In the genomic region with DNA sequence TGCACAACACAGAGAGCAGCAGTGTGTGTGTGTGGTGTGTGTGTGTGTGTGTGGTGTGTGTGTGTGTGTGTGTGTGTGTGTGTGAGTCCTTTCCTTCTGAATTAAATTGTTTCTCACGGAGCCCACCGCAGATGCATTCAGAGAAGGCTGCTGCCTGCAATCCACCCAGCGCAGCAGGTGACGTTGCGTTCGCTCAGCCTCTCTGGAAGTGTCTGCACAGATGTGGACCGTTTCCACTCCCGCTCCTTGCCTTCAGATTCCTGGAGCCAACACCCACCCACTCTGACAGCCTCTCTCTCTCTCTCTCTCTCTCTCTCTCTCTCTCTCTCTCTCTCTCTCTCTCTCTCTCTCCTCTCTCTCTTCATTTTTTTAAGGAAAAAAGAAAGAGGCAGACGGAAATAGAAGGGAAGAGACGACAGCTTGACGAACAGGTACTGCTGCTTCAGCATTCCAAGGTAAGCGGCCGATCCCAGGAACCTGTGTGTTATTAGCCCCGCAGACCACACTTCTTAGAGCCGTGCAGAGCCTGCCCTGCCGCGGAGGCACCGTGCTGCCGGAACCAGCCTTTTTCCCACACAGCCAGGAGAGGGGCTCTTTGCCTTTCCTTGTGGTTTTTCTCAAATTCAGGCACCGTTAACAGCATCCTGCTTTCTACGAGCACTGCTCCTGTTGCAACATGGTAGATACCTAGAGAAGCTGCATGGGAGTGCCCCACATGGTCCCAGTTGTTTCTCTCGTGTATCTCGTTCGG, we compare ENCODE assay signal across 8 mouse cellular contexts.
DNase-seq lines count a peak whose midpoint lies in the region; ATAC-seq and TF ChIP-seq lines count a peak whose summit lies in the region.

No protein-coding gene starts in this region.

- H3K4me2 ChIP-seq in heart, embryonic 12.5 days, result peak overlapping the region; percentile 63
- H3K4me2 ChIP-seq in forebrain, postnatal 0 days (ENCODE audit: low read depth), result peak overlapping the region; percentile 63
- peak overlapping the region; percentile 57 for H3K4me2 ChIP-seq in neural tube, embryonic 12.5 days (replicated peaks)

- no peaks in the 10 kb centered on the region for H3K9me3 ChIP-seq in heart, embryonic 12.5 days (replicated peaks)
- no peaks in the 10 kb centered on the region for H3K9me3 ChIP-seq in forebrain, postnatal 0 days (ENCODE audit: low read length)
- no peaks in the 10 kb centered on the region for H3K9me3 ChIP-seq in neural tube, embryonic 12.5 days

- no peak for TF ChIP-seq CTCF in brain, embryonic 14.5 days (IDR thresholded peaks at IDR 0.05; ENCODE audit: borderline replicate concordance, extremely low read depth, insufficient read depth, insufficient read length)
- no peak for TF ChIP-seq CTCF in forebrain, postnatal 0 days (IDR thresholded peaks at IDR 0.05; ENCODE audit: low read depth)

- WGBS in heart, embryonic 12.5 days, result 35% methylated on average over 22 of the region's 24 CpGs
- 9% methylated on average over 24 of the region's 24 CpGs for WGBS in forebrain, postnatal 0 days
- WGBS in neural tube, embryonic 12.5 days, result 27% methylated on average over 24 of the region's 24 CpGs

- no peak for ATAC-seq in heart, embryonic 12.5 days (ENCODE audit: insufficient number of reproducible peaks, low FRiP score)
- ATAC-seq in forebrain, postnatal 0 days, result peak; percentile 93
- peak; percentile 63 for ATAC-seq in neural tube, embryonic 12.5 days (ENCODE audit: low FRiP score, low read depth)

- peaks cover 75% of the 10 kb centered on the region for H3K4me1 ChIP-seq in heart, embryonic 12.5 days (replicated peaks)
- no peaks in the 10 kb centered on the region for H3K4me1 ChIP-seq in forebrain, postnatal 0 days (ENCODE audit: insufficient read depth)
- H3K4me1 ChIP-seq in neural tube, embryonic 12.5 days, result peaks cover 14% of the 10 kb centered on the region

- H3K27ac ChIP-seq in heart, embryonic 12.5 days (ENCODE audit: poor library complexity, severe bottlenecking), result peak overlapping the region; percentile 48
- peak overlapping the region; percentile 80 for H3K27ac ChIP-seq in forebrain, postnatal 0 days (ENCODE audit: low read depth, low read length)
- no peak overlapping the region; the same call in 1 of the 2 replicates for H3K27ac ChIP-seq in neural tube, embryonic 12.5 days

- peak overlapping the region; percentile 20 for H3K4me3 ChIP-seq in heart, embryonic 12.5 days
- peak overlapping the region; percentile 46 for H3K4me3 ChIP-seq in forebrain, postnatal 0 days (ENCODE audit: low read depth, low read length)
- H3K4me3 ChIP-seq in neural tube, embryonic 12.5 days, result peak overlapping the region; percentile 18

- no peaks in the 10 kb centered on the region for H3K27me3 ChIP-seq in heart, embryonic 12.5 days (replicated peaks)
- H3K27me3 ChIP-seq in forebrain, postnatal 0 days (ENCODE audit: insufficient read depth, low read length), result no peaks in the 10 kb centered on the region
- H3K27me3 ChIP-seq in neural tube, embryonic 12.5 days (replicated peaks), result no peaks in the 10 kb centered on the region

- no peak for DNase-seq in heart, adult 18-20 months
- DNase-seq in brain, embryonic 14.5 days (ENCODE audit: low read depth), result peak; percentile 79
- peak; percentile 78 for DNase-seq in forebrain, postnatal 0 days
- peak; percentile 64 to 72 for DNase-seq in left cerebral cortex, postnatal 10 days (ENCODE audit: extremely low spot score in 1 of 2, low spot score in 2 of 2)
- no peak for DNase-seq in urinary bladder, postnatal 4 days (ENCODE audit: low spot score in 2 of 2)
- no peak for DNase-seq in lung, adult 18-20 months

- peak overlapping the region; percentile 61 for H3K9ac ChIP-seq in heart, embryonic 12.5 days
- H3K9ac ChIP-seq in forebrain, postnatal 0 days, result peak overlapping the region; percentile 58
- peak overlapping the region; percentile 47; the same call in 1 of the 2 replicates for H3K9ac ChIP-seq in neural tube, embryonic 12.5 days

- no peaks in the 10 kb centered on the region; the same call in 1 of the 2 replicates for H3K36me3 ChIP-seq in heart, embryonic 12.5 days
- no peaks in the 10 kb centered on the region for H3K36me3 ChIP-seq in forebrain, postnatal 0 days (ENCODE audit: insufficient read depth)
- H3K36me3 ChIP-seq in neural tube, embryonic 12.5 days, result no peaks in the 10 kb centered on the region

- intact Hi-C loops in left cerebral cortex, postnatal 10 days (cut with DNase I), result no loop called here

- no peak for TF ChIP-seq POLR2A in brain, embryonic 14.5 days (IDR thresholded peaks at IDR 0.05; ENCODE audit: borderline replicate concordance, extremely low read depth, insufficient read depth, insufficient read length, poor library complexity, severe bottlenecking)

Comparison
In these comparisons a context has a peak if more than half of its experiments do, and no peak if none do; other contexts are left out.
1. DNase-seq: peak in brain, embryonic 14.5 days (single experiment), forebrain, postnatal 0 days (single experiment) and left cerebral cortex, postnatal 10 days (2 of 2); none in heart, adult 18-20 months (0 of 2), urinary bladder, postnatal 4 days (0 of 2) and lung, adult 18-20 months (0 of 2).
2. Peak in every context shown above with its lines, with median percentiles within 50 percentile points of each other: H3K4me2 ChIP-seq, H3K4me3 ChIP-seq and H3K9ac ChIP-seq.